Mouse (Mus musculus): Measurements from ENCODE around the gene Patj.
A peak's percentile ranks its signal among the peaks of the same experiment; 100 is the strongest.

The Patj gene

GRCm38 (mm10) chr4:98449564-98450263 lies 54.1 kb downstream of the Patj start:
- DNase-seq (ENCODE audit: low spot score): no peak

GRCm38 (mm10) chr4:98450308-98450707 lies 54.7 kb downstream of the Patj start:
- no peak for DNase-seq (ENCODE audit: low spot score)

- no peak for DNase-seq (ENCODE audit: low spot score)
Measured at GRCm38 (mm10) chr4:98450829-98451228, 55.2 kb downstream of the Patj start.

- no peak for DNase-seq (ENCODE audit: low spot score)
Measured at GRCm38 (mm10) chr4:98451259-98451658, 55.7 kb downstream of the Patj start.

- DNase-seq (ENCODE audit: low spot score): no peak
Measured at GRCm38 (mm10) chr4:98452725-98453124, 57.1 kb downstream of the Patj start.

- no peak for DNase-seq (ENCODE audit: low spot score)
Measured at GRCm38 (mm10) chr4:98453231-98453630, 57.6 kb downstream of the Patj start.

- no peak for DNase-seq (ENCODE audit: low spot score)
Measured at GRCm38 (mm10) chr4:98455352-98455751, 59.8 kb downstream of the Patj start.

- no peak for DNase-seq (ENCODE audit: low spot score)
Measured at GRCm38 (mm10) chr4:98455910-98456309, 60.3 kb downstream of the Patj start.

- DNase-seq (ENCODE audit: low spot score): no peak
Measured at GRCm38 (mm10) chr4:98461804-98462341, 66.3 kb downstream of the Patj start.

- no peak for DNase-seq (ENCODE audit: low spot score)
Measured at GRCm38 (mm10) chr4:98465476-98465875, 69.9 kb downstream of the Patj start.

- DNase-seq (ENCODE audit: low spot score): no peak
Measured at GRCm38 (mm10) chr4:98465886-98466285, 70.3 kb downstream of the Patj start.

GRCm38 (mm10) chr4:98471376-98471775 lies 75.8 kb downstream of the Patj start:
- DNase-seq (ENCODE audit: low spot score): no peak

- peak; percentile 53 for DNase-seq (ENCODE audit: low spot score)
Measured at GRCm38 (mm10) chr4:98473491-98473890, 77.9 kb downstream of the Patj start.

GRCm38 (mm10) chr4:98478005-98478404 lies 82.4 kb downstream of the Patj start:
- DNase-seq (ENCODE audit: low spot score): no peak

GRCm38 (mm10) chr4:98486475-98486874 lies 90.9 kb downstream of the Patj start:
- DNase-seq (ENCODE audit: low spot score): no peak

- DNase-seq (ENCODE audit: low spot score): no peak
Measured at GRCm38 (mm10) chr4:98486901-98487300, 91.3 kb downstream of the Patj start.

- DNase-seq (ENCODE audit: low spot score): no peak
Measured at GRCm38 (mm10) chr4:98489386-98489785, 93.8 kb downstream of the Patj start.

- no peak for DNase-seq (ENCODE audit: low spot score)
Measured at GRCm38 (mm10) chr4:98498341-98498740, 102.8 kb downstream of the Patj start.

- no peak for DNase-seq (ENCODE audit: low spot score)
Measured at GRCm38 (mm10) chr4:98500182-98500581, 104.6 kb downstream of the Patj start.

GRCm38 (mm10) chr4:98500875-98501274 lies 105.3 kb downstream of the Patj start:
- DNase-seq (ENCODE audit: low spot score): no peak

- no peak for DNase-seq (ENCODE audit: low spot score)
Measured at GRCm38 (mm10) chr4:98504743-98505142, 109.2 kb downstream of the Patj start.

GRCm38 (mm10) chr4:98508471-98509271 lies 113.1 kb downstream of the Patj start:
- no peak for DNase-seq (ENCODE audit: low spot score)

- DNase-seq (ENCODE audit: low spot score): no peak
Measured at GRCm38 (mm10) chr4:98509939-98510338, 114.4 kb downstream of the Patj start.
